Mouse (Mus musculus) neural tube, embryonic 13.5 days (tissue): ENCODE data around the gene Fras1. TPM values are rescaled to one million over a fixed set of nuclear protein-coding genes. Genes with fewer than 3 reads are reported as not detected.

ENCODE experiments used
- polyA plus RNA-seq: library from polyadenylated mRNA; unstranded; fragments of >200 nt; fragmentation: Nextera tagmentation; extraction: Ambion mirVana; gene quantifications from 2 replicates; pipeline ENCODE4 v1.2.1, GENCODE M21; 2015

Gene Fras1
- polyA plus RNA-seq, 1 experiment from 2014 or later = 2.3 TPM

Other genes with a start within 250 kb of the Fras1 start
- gene Cnot6l, start 209.8 kb upstream of the Fras1 start, polyA plus RNA-seq = 13.0 and 13.7 TPM in 2 replicates
- gene Mrpl1, start 164.5 kb upstream of the Fras1 start, polyA plus RNA-seq = 17.1 and 17.7 TPM in 2 replicates